Mouse (Mus musculus): Measurements from ENCODE around the gene Bcas3. TPM values are rescaled to one million over a fixed set of nuclear protein-coding genes. Genes with fewer than 3 reads are reported as not detected.

Bcas3 gene
- polyA plus RNA-seq, 1 experiment from 2014 or later, result 28.5 TPM

GRCm38 (mm10) chr11:85565068-85565467 is 212.1 kb downstream of the Bcas3 start:
- no peak for ATAC-seq
- Histone ChIP-seq H3K36me3 (no peaks in the 10 kb centered on the region), H3K27ac (no peak overlapping the region), H3K4me1 (replicated peaks) (no peaks in the 10 kb centered on the region), H3K27me3 (no peaks in the 10 kb centered on the region), H3K9ac (replicated peaks) (no peak overlapping the region), H3K4me3 (replicated peaks) (no peak overlapping the region), H3K4me2 (replicated peaks) (no peak overlapping the region), H3K9me3 (no peaks in the 10 kb centered on the region)
- WGBS, result 80% methylated on average over 2 of the region's 2 CpGs

DNA sequence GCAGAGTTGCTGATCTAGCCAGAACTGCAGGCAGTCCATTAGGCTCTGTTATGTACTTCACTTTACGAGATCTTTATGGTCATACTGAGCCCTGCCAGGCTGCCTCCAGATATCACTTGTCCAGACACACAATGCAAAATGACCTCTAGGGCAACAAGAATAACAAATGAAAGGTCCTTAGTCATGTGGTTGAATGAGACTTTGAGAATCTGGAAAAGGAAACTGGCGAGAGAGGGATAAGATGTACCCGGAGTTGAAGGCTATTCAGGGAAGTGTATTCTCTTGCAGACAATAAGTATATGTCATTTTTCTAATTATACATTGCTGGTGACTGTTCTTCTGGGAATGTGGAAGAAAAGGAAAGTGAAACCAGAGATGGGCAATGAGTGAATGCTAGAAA is 218.1 kb downstream of the Bcas3 start:
- Histone ChIP-seq H3K27me3 (no peaks in the 10 kb centered on the region), H3K36me3 (no peaks in the 10 kb centered on the region), H3K4me2 (replicated peaks) (no peak overlapping the region), H3K9me3 (no peaks in the 10 kb centered on the region), H3K4me3 (replicated peaks) (no peak overlapping the region), H3K4me1 (replicated peaks) (peaks cover 13% of the 10 kb centered on the region; the same call in 1 of the 2 replicates), H3K27ac (no peak overlapping the region), H3K9ac (replicated peaks) (no peak overlapping the region)
- 46% methylated on average over 3 of the region's 3 CpGs for whole genome bisulfite sequencing
- ATAC-seq, result no peak

DNA sequence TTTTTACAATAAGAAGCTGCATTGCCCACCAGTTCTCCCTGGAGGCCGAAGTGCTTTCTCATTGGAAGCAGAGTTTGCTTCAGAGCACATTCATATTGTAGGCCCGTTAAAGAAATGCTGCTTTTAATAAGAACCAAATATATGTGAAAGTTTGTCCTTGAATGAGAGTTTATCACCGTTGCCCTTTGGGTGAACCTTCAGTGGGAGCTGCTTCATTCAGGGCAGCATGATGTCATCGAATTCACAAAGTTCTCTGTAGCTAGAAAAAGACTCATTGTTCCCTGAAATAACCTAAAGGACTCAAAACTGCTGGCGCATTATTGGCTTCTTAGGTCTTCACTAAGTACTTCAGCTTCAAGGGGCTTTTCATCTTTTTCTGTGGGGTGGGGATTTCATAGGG is 219.0 kb downstream of the Bcas3 start:
- 44% methylated on average over 5 of the region's 5 CpGs for WGBS
- no peak overlapping the region for H3K4me3 ChIP-seq (replicated peaks)
- H3K9me3 ChIP-seq, result no peaks in the 10 kb centered on the region
- ATAC-seq, result no peak
- H3K27me3 ChIP-seq, result no peaks in the 10 kb centered on the region
- H3K4me2 ChIP-seq (replicated peaks), result no peak overlapping the region
- no peaks in the 10 kb centered on the region for H3K36me3 ChIP-seq
- H3K4me1 ChIP-seq (replicated peaks), result peaks cover 13% of the 10 kb centered on the region; the same call in 1 of the 2 replicates
- no peak overlapping the region for H3K9ac ChIP-seq (replicated peaks)
- H3K27ac ChIP-seq, result no peak overlapping the region

DNA sequence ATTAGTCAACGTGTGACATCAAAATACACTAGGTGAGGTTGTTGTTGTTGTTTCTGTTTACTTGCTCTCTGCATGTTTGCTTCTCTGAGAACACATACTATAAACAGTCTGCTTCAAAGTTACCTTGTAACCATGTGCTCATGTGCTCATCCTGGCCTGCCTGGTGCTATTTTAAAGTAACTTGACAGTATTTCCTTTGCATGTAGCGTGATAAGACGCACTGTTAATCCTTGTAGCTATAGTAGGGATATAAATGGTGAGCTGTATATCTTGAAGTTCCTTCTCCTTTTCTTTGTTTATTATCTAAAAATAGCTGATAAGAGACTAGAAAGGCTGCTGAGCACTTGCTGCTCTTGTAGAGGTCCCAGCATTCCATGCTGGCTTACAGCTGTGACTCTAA is 219.6 kb downstream of the Bcas3 start:
- no peaks in the 10 kb centered on the region for H3K9me3 ChIP-seq
- H3K4me2 ChIP-seq (replicated peaks), result no peak overlapping the region
- H3K27ac ChIP-seq, result no peak overlapping the region
- no peaks in the 10 kb centered on the region for H3K27me3 ChIP-seq
- H3K4me3 ChIP-seq (replicated peaks), result no peak overlapping the region
- H3K9ac ChIP-seq (replicated peaks), result no peak overlapping the region
- WGBS, result 87% methylated on average over 3 of the region's 3 CpGs
- H3K4me1 ChIP-seq (replicated peaks), result peaks cover 15% of the 10 kb centered on the region
- no peak for ATAC-seq
- no peaks in the 10 kb centered on the region for H3K36me3 ChIP-seq

DNA sequence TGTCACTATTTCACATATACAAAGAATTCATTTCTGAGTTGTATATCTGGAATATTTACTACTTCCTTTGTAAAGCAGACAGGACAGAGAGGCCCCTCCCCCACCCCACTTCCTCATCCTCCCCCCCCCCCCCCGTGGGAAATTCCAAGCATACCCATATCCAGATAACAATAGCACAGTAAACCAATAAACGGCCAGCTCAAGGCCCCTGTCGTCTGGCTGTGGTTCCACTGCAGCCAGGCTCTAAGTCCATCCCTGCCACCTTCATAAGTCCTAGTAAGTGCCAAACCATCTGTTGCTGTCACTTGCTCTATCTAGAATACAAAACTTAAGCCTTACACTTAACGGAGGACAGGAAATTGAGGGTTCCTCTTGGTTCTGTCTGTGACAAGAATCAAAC is 221.5 kb downstream of the Bcas3 start:
- H3K27ac ChIP-seq, result no peak overlapping the region
- no peak overlapping the region for H3K9ac ChIP-seq (replicated peaks)
- WGBS, result 18% methylated on average over 4 of the region's 4 CpGs
- peaks cover 24% of the 10 kb centered on the region for H3K4me1 ChIP-seq (replicated peaks)
- no peaks in the 10 kb centered on the region for H3K9me3 ChIP-seq
- no peak overlapping the region for H3K4me2 ChIP-seq (replicated peaks)
- no peak overlapping the region for H3K4me3 ChIP-seq (replicated peaks)
- ATAC-seq, result no peak
- no peaks in the 10 kb centered on the region for H3K36me3 ChIP-seq
- no peaks in the 10 kb centered on the region for H3K27me3 ChIP-seq

DNA sequence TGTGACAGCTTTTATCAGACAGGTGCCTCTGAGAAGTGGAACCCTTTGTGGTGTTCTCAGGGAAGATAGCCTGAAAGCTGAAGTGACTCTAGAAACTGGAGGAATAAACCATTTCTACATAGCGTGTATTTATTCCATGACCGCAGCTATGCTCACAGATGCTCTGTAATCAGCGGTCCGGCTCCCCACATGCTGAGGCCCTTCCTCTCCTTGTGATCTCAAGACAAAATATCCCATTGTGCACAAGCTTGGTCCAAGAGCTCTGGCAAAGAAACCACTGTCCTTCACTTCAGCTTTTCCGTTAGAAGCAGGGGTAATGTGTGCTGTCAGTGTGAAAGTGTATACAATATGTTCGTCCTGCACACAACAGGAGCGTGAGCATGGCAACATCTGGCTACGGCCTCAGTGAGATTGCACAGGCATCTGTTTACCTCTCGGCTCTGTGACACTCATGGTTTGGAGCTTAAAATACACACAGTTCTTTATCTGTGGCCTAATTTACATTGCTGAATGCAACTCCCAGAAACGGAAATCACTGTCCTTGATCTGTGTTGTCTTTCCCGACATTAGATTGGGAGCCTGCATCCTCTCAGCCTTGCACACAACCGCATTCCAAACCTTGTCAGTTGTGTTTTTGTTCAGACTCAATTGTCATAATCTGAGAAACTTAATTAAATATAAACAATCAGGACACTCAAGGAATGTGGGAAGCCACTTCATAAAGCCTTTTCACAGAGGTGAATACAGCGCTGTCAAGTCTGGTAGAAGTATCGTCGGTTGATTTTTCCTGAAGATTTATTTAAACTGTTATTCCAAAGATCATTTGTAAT is 225.1 kb downstream of the Bcas3 start:
- ATAC-seq, result no peak
- H3K27me3 ChIP-seq, result no peaks in the 10 kb centered on the region
- H3K27ac ChIP-seq, result peak overlapping the region; percentile 20; the same call in 1 of the 2 replicates
- H3K36me3 ChIP-seq, result no peaks in the 10 kb centered on the region
- no peaks in the 10 kb centered on the region for H3K9me3 ChIP-seq
- WGBS, result 61% methylated on average over 15 of the region's 15 CpGs
- 0 out of 2 replicates have a peak overlapping the region, but pooled peaks have one; percentile 12 for H3K9ac ChIP-seq (replicated peaks)
- no peak overlapping the region for H3K4me3 ChIP-seq (replicated peaks)
- H3K4me2 ChIP-seq (replicated peaks), result no peak overlapping the region
- H3K4me1 ChIP-seq (replicated peaks), result peaks cover 11% of the 10 kb centered on the region

- Histone ChIP-seq H3K4me1 (replicated peaks) (no peaks in the 10 kb centered on the region), H3K4me3 (replicated peaks) (no peak overlapping the region), H3K9me3 (no peaks in the 10 kb centered on the region), H3K9ac (replicated peaks) (no peak overlapping the region), H3K27ac (no peak overlapping the region), H3K27me3 (no peaks in the 10 kb centered on the region), H3K36me3 (no peaks in the 10 kb centered on the region), H3K4me2 (replicated peaks) (no peak overlapping the region)
- ATAC-seq, result no peak
- 69% methylated on average over 8 of the region's 8 CpGs for WGBS
These were observed 231.1 kb downstream of the Bcas3 start for GRCm38 (mm10) chr11:85584086-85584485.

DNA sequence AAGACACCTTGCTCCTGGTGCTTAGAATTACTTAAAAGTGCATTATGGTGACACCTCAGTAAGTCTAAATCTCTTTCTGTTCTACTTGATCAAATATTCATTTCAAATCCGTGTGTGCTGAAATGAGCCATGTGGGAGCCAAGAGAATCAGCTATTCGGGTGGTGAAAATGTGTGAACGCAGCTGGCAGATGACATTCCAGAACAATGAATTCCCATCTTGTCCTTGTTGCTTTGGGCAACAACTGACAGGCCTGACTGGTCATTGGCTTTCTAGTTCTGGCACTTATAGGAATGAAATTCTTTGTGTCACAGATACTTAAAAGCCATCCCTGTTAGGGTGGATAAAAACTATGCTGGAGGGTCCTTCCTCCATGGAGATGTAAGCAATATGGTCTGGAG is 240.7 kb downstream of the Bcas3 start:
- 69% methylated on average over 3 of the region's 3 CpGs for WGBS
- Histone ChIP-seq H3K9me3 (no peaks in the 10 kb centered on the region), H3K9ac (replicated peaks) (no peak overlapping the region), H3K27me3 (no peaks in the 10 kb centered on the region), H3K4me3 (replicated peaks) (no peak overlapping the region), H3K27ac (no peak overlapping the region), H3K4me2 (replicated peaks) (no peak overlapping the region), H3K36me3 (no peaks in the 10 kb centered on the region), H3K4me1 (replicated peaks) (no peaks in the 10 kb centered on the region)
- ATAC-seq, result no peak

DNA sequence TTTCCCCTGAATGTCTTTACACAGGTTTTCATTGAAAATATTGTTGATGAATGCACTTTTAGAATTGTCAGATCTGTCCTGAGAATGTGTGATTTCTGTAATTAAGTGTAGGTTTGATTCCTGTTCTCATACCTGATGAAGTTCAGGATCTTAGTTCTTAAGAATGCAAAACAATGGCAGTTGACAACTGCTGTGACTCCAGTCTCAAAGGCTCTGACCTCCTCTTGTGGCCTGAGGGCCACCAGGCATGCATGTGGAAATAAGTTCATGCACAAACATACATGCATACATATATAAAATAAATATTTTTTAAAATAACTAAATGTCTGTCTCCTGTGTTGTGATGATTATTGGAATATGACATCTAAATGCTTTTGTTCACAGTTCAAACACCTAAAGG is 246.3 kb downstream of the Bcas3 start:
- Histone ChIP-seq H3K4me3 (replicated peaks) (no peak overlapping the region), H3K9me3 (no peaks in the 10 kb centered on the region), H3K9ac (replicated peaks) (no peak overlapping the region), H3K4me1 (replicated peaks) (no peaks in the 10 kb centered on the region), H3K36me3 (no peaks in the 10 kb centered on the region), H3K27ac (no peak overlapping the region), H3K4me2 (replicated peaks) (no peak overlapping the region), H3K27me3 (no peaks in the 10 kb centered on the region)
- ATAC-seq, result no peak

- WGBS, result 96% methylated on average over 3 of the region's 3 CpGs
- H3K4me2 ChIP-seq (replicated peaks), result no peak overlapping the region
- no peaks in the 10 kb centered on the region for H3K9me3 ChIP-seq
- H3K36me3 ChIP-seq, result no peaks in the 10 kb centered on the region
- no peak overlapping the region for H3K27ac ChIP-seq
- H3K9ac ChIP-seq (replicated peaks), result no peak overlapping the region
- H3K4me3 ChIP-seq (replicated peaks), result no peak overlapping the region
- H3K4me1 ChIP-seq (replicated peaks), result no peaks in the 10 kb centered on the region
- no peaks in the 10 kb centered on the region for H3K27me3 ChIP-seq
- ATAC-seq, result no peak
These were observed 250.8 kb downstream of the Bcas3 start for GRCm38 (mm10) chr11:85603546-85604322.

DNA sequence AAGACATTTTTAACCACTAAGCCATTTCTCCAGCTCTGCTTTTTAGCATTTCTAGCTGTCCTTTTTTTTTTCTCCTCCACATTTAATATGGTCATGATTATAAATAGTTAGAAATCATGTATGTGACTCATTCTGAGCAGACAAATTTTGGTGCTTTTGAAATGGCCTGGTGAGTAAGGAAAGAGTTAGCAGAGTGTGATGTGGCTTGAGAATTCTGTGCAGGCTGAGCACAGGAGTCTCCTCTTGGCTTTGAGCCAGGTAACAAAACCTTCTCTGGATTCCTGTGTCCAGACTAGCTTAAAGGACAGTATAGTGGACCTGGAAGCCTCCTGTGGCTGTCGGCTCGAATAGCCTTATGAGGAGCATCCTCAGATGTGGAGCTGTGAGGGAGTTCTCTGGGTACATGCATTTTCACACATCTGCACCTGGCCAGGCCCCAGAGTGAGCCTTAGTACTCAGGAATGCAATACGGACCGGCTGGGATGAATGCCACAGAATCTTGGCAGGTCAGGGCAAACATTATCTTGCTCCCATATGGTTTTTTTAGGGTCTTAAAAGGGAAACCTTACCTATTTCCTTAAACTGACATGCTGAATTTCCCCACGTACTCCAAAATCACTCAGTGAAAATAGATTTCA is 256.5 kb downstream of the Bcas3 start:
- H3K27ac ChIP-seq, result no peak overlapping the region
- ATAC-seq, result no peak
- WGBS, result 88% methylated on average over 5 of the region's 5 CpGs
- no peaks in the 10 kb centered on the region for H3K27me3 ChIP-seq
- H3K36me3 ChIP-seq, result no peaks in the 10 kb centered on the region
- H3K4me2 ChIP-seq (replicated peaks), result no peak overlapping the region
- H3K4me3 ChIP-seq (replicated peaks), result no peak overlapping the region
- H3K9me3 ChIP-seq, result no peaks in the 10 kb centered on the region
- no peaks in the 10 kb centered on the region for H3K4me1 ChIP-seq (replicated peaks)
- no peak overlapping the region for H3K9ac ChIP-seq (replicated peaks)

DNA sequence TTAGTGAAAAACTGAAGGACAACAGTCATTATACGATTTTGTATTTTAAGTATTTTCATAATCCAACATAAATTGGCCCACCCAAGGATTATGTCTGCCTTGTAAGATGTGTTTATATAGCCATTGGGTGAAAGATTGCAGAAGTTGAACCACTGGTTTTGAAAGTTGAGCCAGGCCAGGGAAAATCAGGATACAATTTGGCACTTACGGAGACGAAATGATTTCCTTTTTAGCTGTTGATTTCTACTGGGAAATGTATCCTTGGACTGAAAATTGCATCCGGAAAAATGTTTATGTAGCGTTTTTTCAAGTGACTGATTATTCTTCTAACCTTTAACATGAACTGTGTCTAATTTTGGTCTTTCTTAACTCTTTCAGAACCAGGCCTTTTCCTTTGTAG is 260.1 kb downstream of the Bcas3 start:
- 85% methylated on average over 5 of the region's 5 CpGs for WGBS
- H3K4me1 ChIP-seq (replicated peaks), result no peaks in the 10 kb centered on the region

More for the DNA sequence above, 260.1 kb downstream of the Bcas3 start:
- no peak overlapping the region for H3K4me2 ChIP-seq (replicated peaks)
- H3K27me3 ChIP-seq, result no peaks in the 10 kb centered on the region
- H3K9ac ChIP-seq (replicated peaks), result no peak overlapping the region
- H3K9me3 ChIP-seq, result no peaks in the 10 kb centered on the region
- H3K36me3 ChIP-seq, result no peaks in the 10 kb centered on the region
- no peak overlapping the region for H3K4me3 ChIP-seq (replicated peaks)
- no peak overlapping the region for H3K27ac ChIP-seq
- ATAC-seq, result no peak

Data from midbrain, embryonic 13.5 days (tissue).